Mouse (Mus musculus) central nervous system, embryonic 18 days (tissue): Measurements from ENCODE around the gene Sinhcaf. TPM values are rescaled to one million over a fixed set of nuclear protein-coding genes. Genes with fewer than 3 reads are reported as not detected.

ENCODE experiments used
- polyA plus RNA-seq: library from polyadenylated mRNA; depleted of rRNA; stranded (reverse); fragments of >200 nt; gene quantifications from 2 replicates; pipeline ENCODE4 v1.2.3, GENCODE M21; 2012; rRNA removed

The Sinhcaf gene
- 19.9 and 20.9 TPM in 2 replicates for polyA plus RNA-seq

GRCm38 (mm10) chr6:148946409-148946742 is at the start of gene Sinhcaf:
Gene Sinhcaf (minus strand): TSS chr6:148946467.

GRCm38 (mm10) chr6:148895773-148896506 is 50.3 kb downstream of the Sinhcaf start, which contains the start of gene Caprin2:
Gene Caprin2 (minus strand): TSS chr6:148896237.

Other genes starting within 250 kb of the Sinhcaf start
- gene Ipo8, start 115.0 kb downstream of the Sinhcaf start, polyA plus RNA-seq = 20.3 and 21.0 TPM in 2 replicates
- gene Caprin2, start 50.2 kb downstream of the Sinhcaf start, polyA plus RNA-seq = 19.8 and 20.8 TPM in 2 replicates
- gene Dennd5b, start 155.2 kb upstream of the Sinhcaf start, polyA plus RNA-seq = 11.2 and 11.6 TPM in 2 replicates
- gene Gm10203, start 183.7 kb upstream of the Sinhcaf start, polyA plus RNA-seq = not detected in 2 replicates
- 5.0 and 6.9 TPM in 2 replicates for gene Etfbkmt, start 193.4 kb upstream of the Sinhcaf start, polyA plus RNA-seq
- 68.6 and 80.0 TPM in 2 replicates for gene Amn1, start 242.2 kb upstream of the Sinhcaf start, polyA plus RNA-seq